Mouse (Mus musculus): ENCODE measurements around the gene Lgals4. TPM values are rescaled to one million over a fixed set of nuclear protein-coding genes. Genes with fewer than 3 reads are reported as not detected.

Gene Lgals4
- polyA plus RNA-seq, 1 experiment from 2014 or later: 21.3 TPM

- H3K27me3 ChIP-seq (ENCODE audit: insufficient read depth, low read length): no peaks in the 10 kb centered on the region
- H3K9ac ChIP-seq (replicated peaks): no peak overlapping the region
- H3K4me1 ChIP-seq (ENCODE audit: insufficient read depth): peaks cover 34% of the 10 kb centered on the region
- no peak overlapping the region for H3K4me3 ChIP-seq (ENCODE audit: low read depth, low read length)
- H3K36me3 ChIP-seq (replicated peaks; ENCODE audit: insufficient read depth, low read length): no peaks in the 10 kb centered on the region
- 64% methylated on average over 4 of the region's 4 CpGs for WGBS (ENCODE audit: insufficient replicate concordance)
- TF ChIP-seq CTCF (IDR thresholded peaks at IDR 0.05; ENCODE audit: low read depth): peak; percentile 36
- TF ChIP-seq EP300 (IDR thresholded peaks at IDR 0.05; ENCODE audit: low read depth): no peak
- H3K4me2 ChIP-seq (ENCODE audit: low read depth, low read length): no peak overlapping the region
- DNase-seq: peak; percentile 63
- no peak overlapping the region for H3K27ac ChIP-seq (ENCODE audit: low read depth)
- no peak for ATAC-seq
- no peaks in the 10 kb centered on the region for H3K9me3 ChIP-seq (ENCODE audit: low read length)
These were observed 26.8 kb upstream of the Lgals4 start for GRCm38 (mm10) chr7:28806869-28807268.

- ATAC-seq (no peak), DNase-seq (no peak)
- Histone ChIP-seq H3K4me2 (ENCODE audit: low read depth, low read length) (peak overlapping the region; percentile 92), H3K9ac (replicated peaks) (peak overlapping the region; percentile 98), H3K4me3 (ENCODE audit: low read depth, low read length) (peak overlapping the region; percentile 89), H3K27me3 (ENCODE audit: insufficient read depth, low read length) (no peaks in the 10 kb centered on the region), H3K9me3 (ENCODE audit: low read length) (no peaks in the 10 kb centered on the region), H3K36me3 (replicated peaks; ENCODE audit: insufficient read depth, low read length) (peaks cover under 1% of the 10 kb centered on the region), H3K4me1 (ENCODE audit: insufficient read depth) (peaks cover 34% of the 10 kb centered on the region), H3K27ac (ENCODE audit: low read depth) (peak overlapping the region; percentile 100)
- TF ChIP-seq CTCF (IDR thresholded peaks at IDR 0.05; ENCODE audit: low read depth) (no peak), EP300 (IDR thresholded peaks at IDR 0.05; ENCODE audit: low read depth) (no peak)
- WGBS (ENCODE audit: insufficient replicate concordance): 53% methylated on average over 8 of the region's 8 CpGs
These were observed 25.9 kb upstream of the Lgals4 start for GRCm38 (mm10) chr7:28807641-28808220.

GRCm38 (mm10) chr7:28808221-28808941 is 25.3 kb upstream of the Lgals4 start, which contains the start of gene Hnrnpl:
Gene Hnrnpl (plus strand): TSS chr7:28808541.
- ATAC-seq (peak; percentile 1; the same call in 1 of the 2 replicates), DNase-seq (no peak)
- Histone ChIP-seq H3K9ac (replicated peaks) (peak within 1 kb of the TSS; percentile 98), H3K36me3 (replicated peaks; ENCODE audit: insufficient read depth, low read length) (peaks cover 7% of the 10 kb centered on the region), H3K27ac (ENCODE audit: low read depth) (peak within 1 kb of the TSS; percentile 100), H3K27me3 (ENCODE audit: insufficient read depth, low read length) (no peaks in the 10 kb centered on the region), H3K4me3 (ENCODE audit: low read depth, low read length) (peak within 1 kb of the TSS; percentile 89), H3K4me1 (ENCODE audit: insufficient read depth) (peaks cover 34% of the 10 kb centered on the region), H3K4me2 (ENCODE audit: low read depth, low read length) (peak within 1 kb of the TSS; percentile 92), H3K9me3 (ENCODE audit: low read length) (no peaks in the 10 kb centered on the region)
- TF ChIP-seq CTCF (IDR thresholded peaks at IDR 0.05; ENCODE audit: low read depth) (no peak), EP300 (IDR thresholded peaks at IDR 0.05; ENCODE audit: low read depth) (no peak)
- WGBS (ENCODE audit: insufficient replicate concordance): 4% methylated on average over 35 of the region's 35 CpGs

GRCm38 (mm10) chr7:28808957-28809393 is 24.7 kb upstream of the Lgals4 start:
- no peaks in the 10 kb centered on the region for H3K27me3 ChIP-seq (ENCODE audit: insufficient read depth, low read length)
- peaks cover 12% of the 10 kb centered on the region for H3K36me3 ChIP-seq (replicated peaks; ENCODE audit: insufficient read depth, low read length)
- H3K9ac ChIP-seq (replicated peaks): peak overlapping the region; percentile 98
- H3K4me1 ChIP-seq (ENCODE audit: insufficient read depth): peaks cover 34% of the 10 kb centered on the region
- H3K27ac ChIP-seq (ENCODE audit: low read depth): peak overlapping the region; percentile 100
- DNase-seq (peak; percentile 94), ATAC-seq (peak; percentile 55)
- H3K9me3 ChIP-seq (ENCODE audit: low read length): no peaks in the 10 kb centered on the region
- TF ChIP-seq EP300 (IDR thresholded peaks at IDR 0.05; ENCODE audit: low read depth): peak; percentile 33; the same call in 1 of the 2 replicates
- no peak for TF ChIP-seq CTCF (IDR thresholded peaks at IDR 0.05; ENCODE audit: low read depth)
- H3K4me2 ChIP-seq (ENCODE audit: low read depth, low read length): peak overlapping the region; percentile 92
- under 1% methylated on average over 24 of the region's 32 CpGs for WGBS (ENCODE audit: insufficient replicate concordance)
- H3K4me3 ChIP-seq (ENCODE audit: low read depth, low read length): peak overlapping the region; percentile 89

GRCm38 (mm10) chr7:28809401-28810089 is 24.1 kb upstream of the Lgals4 start:
- TF ChIP-seq CTCF (IDR thresholded peaks at IDR 0.05; ENCODE audit: low read depth) (no peak), EP300 (IDR thresholded peaks at IDR 0.05; ENCODE audit: low read depth) (no peak)
- Histone ChIP-seq H3K27ac (ENCODE audit: low read depth) (peak overlapping the region; percentile 100), H3K4me1 (ENCODE audit: insufficient read depth) (peaks cover 33% of the 10 kb centered on the region), H3K9ac (replicated peaks) (peak overlapping the region; percentile 98), H3K4me3 (ENCODE audit: low read depth, low read length) (peak overlapping the region; percentile 89), H3K36me3 (replicated peaks; ENCODE audit: insufficient read depth, low read length) (peaks cover 18% of the 10 kb centered on the region), H3K27me3 (ENCODE audit: insufficient read depth, low read length) (no peaks in the 10 kb centered on the region), H3K9me3 (ENCODE audit: low read length) (no peaks in the 10 kb centered on the region), H3K4me2 (ENCODE audit: low read depth, low read length) (peak overlapping the region; percentile 92)
- WGBS (ENCODE audit: insufficient replicate concordance): under 1% methylated on average over 35 of the region's 35 CpGs
- DNase-seq: peak; percentile 82
- ATAC-seq: peak; percentile 9
